Mouse (Mus musculus) adrenal gland, adult 18-20 months (tissue): ENCODE results near the gene Cpsf2. TPM values are rescaled to one million over a fixed set of nuclear protein-coding genes. Genes with fewer than 3 reads are reported as not detected.

Experiments used
- DNase-seq, 2 experiments: peaks; one replicate each; pipeline ENCODE4 v3.0.0; 2021 to 2022; ENCODE audit warnings: low spot score in 2 of 2
- total RNA-seq, 2 experiments: library from RNA; stranded (reverse); gene quantifications; 1 replicate in 1 of 2; 2 replicates in 1 of 2; pipeline ENCODE4 v1.2.3; 2021

The Cpsf2 gene
- total RNA-seq, 2 experiments from 2014 or later, result 25.3 to 36.3 TPM

DNA sequence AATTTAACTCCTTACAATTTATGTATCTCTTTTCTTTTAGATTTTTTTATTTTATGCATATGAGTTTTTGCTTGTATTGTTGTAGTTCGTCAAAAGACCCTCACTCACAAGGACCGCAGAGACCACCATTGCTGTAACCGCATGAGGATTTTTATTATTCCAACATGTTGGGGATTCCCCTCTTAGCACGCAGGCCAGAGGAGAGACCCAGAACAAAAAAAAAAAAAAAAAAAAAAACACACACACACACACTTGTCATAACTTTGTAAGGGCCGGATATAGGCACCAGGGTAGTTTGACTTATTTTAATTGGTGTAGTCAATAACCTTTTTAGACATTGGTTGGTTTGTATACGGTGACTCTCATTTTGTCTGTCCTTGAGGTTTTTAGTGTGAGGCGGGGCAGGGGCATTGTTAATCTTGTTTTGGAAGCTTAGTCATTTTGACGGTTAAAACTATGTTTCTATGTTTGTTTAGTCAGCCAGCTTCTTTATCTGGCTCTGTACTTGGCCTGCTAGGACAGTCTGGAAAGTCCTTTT is 3.5 kb downstream of the Cpsf2 start:
- DNase-seq, result no peak

- no peak for DNase-seq
Observed at GRCm38 (mm10) chr12:101980266-101980665, 4.5 kb downstream of the Cpsf2 start.

- no peak for DNase-seq
Observed at GRCm38 (mm10) chr12:101981559-101981958, 5.8 kb downstream of the Cpsf2 start.

- DNase-seq, result no peak
Observed at GRCm38 (mm10) chr12:101982977-101983376, 7.2 kb downstream of the Cpsf2 start.

DNA sequence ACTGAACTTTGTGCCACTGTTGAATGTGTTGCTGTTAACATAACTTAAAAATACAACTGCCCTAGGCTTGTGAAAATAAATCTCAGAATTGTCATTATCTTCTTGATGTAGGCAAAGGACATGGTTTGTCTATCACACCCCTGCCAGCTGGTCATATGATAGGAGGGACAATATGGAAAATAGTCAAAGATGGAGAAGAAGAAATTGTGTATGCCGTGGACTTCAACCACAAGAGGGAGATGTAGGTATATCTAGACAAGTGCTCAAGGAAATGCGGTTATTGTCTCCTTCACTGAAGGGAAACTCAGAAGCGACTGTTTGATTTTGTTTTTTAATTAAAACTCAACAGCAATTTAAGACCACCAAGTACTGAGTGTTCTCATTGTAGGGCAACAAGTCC is 9.3 kb downstream of the Cpsf2 start:
- DNase-seq, result no peak

- DNase-seq, result no peak
Observed at GRCm38 (mm10) chr12:101987659-101988058, 11.9 kb downstream of the Cpsf2 start.

DNA sequence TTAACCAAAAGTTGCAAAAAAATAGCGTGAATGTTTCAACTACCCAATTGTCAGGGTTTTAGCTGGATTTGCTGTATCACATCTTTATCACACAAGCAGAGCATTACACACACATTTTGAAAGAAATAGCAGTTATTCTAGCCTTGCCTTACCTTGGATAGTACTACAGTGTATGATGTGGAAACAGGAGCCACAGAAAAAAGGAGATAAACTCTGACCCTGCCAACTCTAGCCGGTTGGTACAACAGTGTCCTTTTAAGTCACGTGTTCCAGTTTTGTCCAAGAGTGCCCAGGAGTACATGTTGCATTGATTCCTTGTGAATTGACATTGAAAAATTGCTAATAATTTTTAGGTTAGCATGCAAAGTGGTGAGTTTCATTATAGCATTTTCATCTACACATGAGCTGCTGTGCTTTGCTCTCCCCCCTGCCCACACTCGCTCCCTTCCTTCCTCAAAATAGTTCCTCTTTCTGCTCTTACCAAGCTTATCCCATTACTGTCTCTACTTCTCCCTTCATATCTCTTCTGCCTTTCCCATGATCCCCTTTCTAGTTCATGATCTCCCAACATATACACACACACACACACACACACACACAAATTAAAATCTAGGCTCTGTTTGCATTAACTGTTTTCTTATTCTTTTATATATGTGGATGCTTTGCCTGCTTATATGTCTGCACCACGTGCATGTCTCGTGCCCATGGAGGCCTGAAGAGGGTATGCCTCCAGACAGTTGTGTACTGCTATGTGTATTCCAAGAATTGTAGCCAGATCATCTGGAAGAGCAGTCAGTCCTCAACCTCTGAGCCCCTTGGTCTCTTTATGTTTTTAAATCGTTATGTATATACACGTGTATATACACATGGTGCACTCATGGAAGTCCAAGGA is 19.0 kb downstream of the Cpsf2 start:
- no peak for DNase-seq

- no peak for DNase-seq
Observed at GRCm38 (mm10) chr12:101998929-101999328, 23.1 kb downstream of the Cpsf2 start.

DNA sequence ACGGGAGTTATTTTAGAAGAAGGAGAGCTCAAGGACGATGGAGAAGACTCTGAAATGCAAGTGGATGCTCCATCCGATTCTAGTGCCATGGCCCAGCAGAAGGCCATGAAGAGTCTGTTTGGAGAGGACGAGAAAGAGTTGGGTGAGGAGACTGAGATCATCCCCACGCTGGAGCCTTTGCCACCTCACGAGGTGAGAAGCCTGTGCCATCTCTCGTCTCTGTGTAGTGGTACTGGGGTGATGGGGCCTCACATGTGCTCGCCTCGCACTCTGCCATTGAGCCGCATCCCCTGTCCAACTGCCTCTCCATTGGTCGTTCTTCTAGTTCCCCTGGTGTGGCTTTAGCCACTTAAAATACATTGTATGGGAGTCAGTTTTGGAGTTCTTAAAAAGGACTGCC is 25.0 kb downstream of the Cpsf2 start:
- no peak for DNase-seq

- DNase-seq, result no peak
Observed at GRCm38 (mm10) chr12:102008111-102008977, 32.6 kb downstream of the Cpsf2 start.

GRCm38 (mm10) chr12:102009551-102009950 is 33.8 kb downstream of the Cpsf2 start:
- DNase-seq, result no peak

DNA sequence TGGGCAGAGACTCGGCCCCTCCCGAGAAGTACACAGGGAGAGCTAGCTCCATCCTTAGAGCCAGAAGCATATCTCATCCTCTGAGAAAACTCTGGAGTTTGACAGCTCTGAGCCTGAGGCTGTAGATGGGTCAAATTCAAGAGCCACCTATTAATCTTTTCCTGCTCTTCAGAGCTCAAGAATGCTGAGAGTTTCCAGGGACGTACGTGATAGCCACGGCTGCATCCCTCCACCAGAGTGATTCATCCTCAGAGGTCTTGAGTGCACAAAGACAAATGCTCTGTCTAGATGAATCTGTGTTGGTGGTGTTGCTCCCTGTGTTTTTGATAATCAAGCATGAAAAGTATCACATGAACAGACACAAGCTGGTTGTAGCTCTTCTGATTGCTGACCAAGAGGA is 38.6 kb downstream of the Cpsf2 start:
- no peak for DNase-seq

GRCm38 (mm10) chr12:102015127-102015526 is 39.3 kb downstream of the Cpsf2 start:
- no peak for DNase-seq

GRCm38 (mm10) chr12:102021923-102022322 is 46.1 kb downstream of the Cpsf2 start:
- no peak for DNase-seq

- DNase-seq, result no peak
Observed at GRCm38 (mm10) chr12:102029184-102029583, 53.4 kb downstream of the Cpsf2 start.

DNA sequence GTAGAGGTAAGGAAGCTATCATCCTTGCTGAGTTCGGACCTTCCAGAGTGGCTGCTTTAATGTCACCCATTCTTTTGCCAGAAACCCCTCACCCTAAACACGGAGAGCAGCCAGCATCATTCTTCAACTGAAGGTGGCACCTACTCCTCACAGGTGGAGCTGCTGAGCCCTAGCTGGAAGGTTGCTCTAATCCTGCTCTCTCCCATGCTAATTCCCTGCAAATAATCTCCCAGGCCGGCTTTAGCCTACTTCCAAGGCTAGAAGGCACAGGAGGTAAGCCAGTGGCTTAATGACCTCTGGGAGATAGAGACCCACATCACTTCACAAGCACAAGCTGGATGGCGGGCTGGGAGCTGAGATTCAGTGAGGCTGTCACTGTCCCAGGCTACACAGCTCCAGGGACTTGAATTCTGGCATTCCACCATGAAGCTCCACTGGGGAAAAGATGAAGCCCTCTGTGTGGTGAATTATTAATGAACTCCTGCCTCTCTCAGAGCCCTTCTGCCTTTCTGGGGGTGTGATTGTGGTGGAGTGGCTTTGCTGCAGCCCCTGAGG is 54.2 kb downstream of the Cpsf2 start:
- no peak for DNase-seq

GRCm38 (mm10) chr12:102034934-102035333 is 59.1 kb downstream of the Cpsf2 start:
- DNase-seq, result no peak

- no peak for DNase-seq
Observed at GRCm38 (mm10) chr12:102039861-102040260, 64.1 kb downstream of the Cpsf2 start.

DNA sequence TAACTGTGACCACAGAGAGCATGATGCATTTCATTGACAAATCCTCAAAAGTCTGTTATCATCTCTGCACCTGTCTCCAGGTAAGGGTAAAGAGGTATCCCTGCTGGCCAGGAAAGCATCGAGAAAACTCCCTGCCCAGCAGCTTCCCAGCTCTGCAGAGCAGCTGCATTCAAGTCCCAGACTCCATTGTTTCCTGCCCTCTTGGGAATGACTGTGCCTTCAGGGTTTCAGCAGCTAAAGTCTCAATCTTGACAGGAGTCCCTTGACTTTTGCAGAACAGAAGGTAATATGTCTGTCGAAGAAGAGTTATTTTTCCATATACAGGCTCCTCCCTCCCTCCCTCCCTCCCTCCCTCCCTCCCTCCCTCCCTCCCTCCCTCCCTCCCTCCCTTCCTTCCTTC is 65.9 kb downstream of the Cpsf2 start:
- DNase-seq, result no peak

DNA sequence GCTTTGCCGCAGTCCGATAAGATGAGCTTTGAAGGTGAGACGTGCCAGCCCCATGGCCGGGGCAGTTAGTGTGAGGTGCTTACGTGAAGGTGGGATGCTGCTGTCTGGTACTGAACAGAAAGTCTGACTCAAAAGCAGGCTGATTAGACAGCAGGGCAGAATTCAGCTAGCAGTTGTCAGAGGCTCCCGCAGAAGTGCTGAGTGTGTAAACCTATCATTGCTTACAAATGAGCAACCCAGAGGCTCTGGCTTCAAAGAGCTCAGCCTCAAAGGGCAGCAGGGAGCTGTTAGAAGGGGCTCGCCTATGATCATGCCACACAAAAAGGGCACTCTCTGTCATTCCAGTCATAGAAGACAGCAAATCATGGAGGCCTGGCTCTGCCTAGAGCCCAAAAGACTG is 66.5 kb downstream of the Cpsf2 start:
- DNase-seq, result no peak

- no peak for DNase-seq
Observed at GRCm38 (mm10) chr12:102043840-102044239, 68.1 kb downstream of the Cpsf2 start.
